Mouse (Mus musculus) kidney, postnatal 25 days (tissue): ENCODE results near the gene Ppm1k.
A peak's percentile ranks its signal among the peaks of the same experiment; 100 is the strongest.
"Not testable (repeated sequence)": the region's sequence is repeated elsewhere in the genome, so short reads cannot be mapped to it uniquely, and the experiment has no call there.

Experiments
- DNase-seq, 2 experiments: peaks; one replicate each; pipeline ENCODE4 v3.0.0; 2021; ENCODE audit warnings: mixed read lengths in 2 of 2

Gene Ppm1k

DNA sequence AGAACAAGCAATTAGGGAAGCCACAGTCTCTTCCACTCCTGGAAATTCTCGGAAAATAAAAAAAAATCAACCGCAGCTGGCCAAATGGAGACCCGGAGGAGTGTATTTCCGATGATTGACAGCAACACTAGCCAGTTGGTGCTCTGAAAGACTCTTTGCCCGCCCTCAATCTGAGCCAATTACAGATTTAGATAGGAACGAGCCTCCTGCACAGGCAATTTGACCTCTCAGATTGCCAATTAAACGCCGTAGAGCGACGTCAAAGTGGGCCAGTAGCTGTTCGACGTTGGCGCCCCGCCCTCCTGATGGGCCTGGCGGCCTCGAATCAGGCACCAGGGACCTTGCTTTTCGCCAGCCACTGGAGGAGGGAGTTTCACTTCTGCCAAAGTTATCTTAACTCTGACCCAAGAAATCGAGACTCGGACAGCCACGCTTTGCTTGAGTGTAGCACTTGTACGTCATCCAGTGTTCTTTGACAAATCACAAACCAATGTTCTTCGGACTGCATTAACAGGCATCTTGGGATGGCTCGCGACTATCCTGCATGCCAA lies at the start of gene Ppm1k:
Ppm1k (minus strand) TSS at position 83 of the 551 bp plus-strand sequence.
- DNase-seq: peak; percentile 99 to 100

- DNase-seq: peak in 1 of 2 experiments; percentile 21
These were observed 47.1 kb upstream of the Ppm1k start for GRCm38 (mm10) chr6:57582356-57582755.

- no peak for DNase-seq
These were observed 46.3 kb upstream of the Ppm1k start for GRCm38 (mm10) chr6:57581595-57581994.

DNA sequence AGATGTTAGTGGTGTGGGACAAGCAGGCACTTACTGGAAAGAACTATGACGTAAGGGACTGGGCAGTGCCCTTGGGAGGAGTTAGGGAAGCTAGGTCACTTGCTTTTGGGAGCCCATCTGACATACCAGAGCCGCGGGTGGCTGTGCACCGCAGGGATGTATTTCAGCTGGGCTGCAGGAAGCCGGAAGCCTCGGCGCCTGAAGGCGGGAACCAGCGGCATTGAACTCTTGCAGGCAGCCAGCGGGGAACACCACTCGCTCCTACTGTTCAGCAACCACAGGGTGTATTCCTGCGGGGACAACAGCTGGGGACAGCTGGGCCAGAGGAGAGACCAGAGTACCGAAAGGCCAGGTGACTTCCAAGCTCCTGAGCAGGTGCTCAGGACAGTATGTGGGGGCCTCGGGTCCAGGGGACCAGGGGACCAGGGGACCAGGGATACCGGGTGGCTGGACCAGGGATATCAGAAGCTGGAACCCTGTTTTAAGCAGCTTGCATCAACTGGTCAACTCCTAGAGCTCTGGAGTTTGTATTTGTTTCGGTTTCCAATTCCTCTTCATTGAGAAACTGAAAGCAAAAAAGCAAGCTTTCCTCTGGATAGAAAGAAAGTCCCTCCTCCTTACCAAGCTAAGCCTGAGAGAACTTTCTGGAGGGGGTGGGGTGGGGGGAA lies 45.7 kb upstream of the Ppm1k start, which contains the start of gene Herc6:
Herc6 (plus strand) TSS at position 120 of the 668 bp plus-strand sequence.
- DNase-seq: peak; percentile 80 to 90

DNA sequence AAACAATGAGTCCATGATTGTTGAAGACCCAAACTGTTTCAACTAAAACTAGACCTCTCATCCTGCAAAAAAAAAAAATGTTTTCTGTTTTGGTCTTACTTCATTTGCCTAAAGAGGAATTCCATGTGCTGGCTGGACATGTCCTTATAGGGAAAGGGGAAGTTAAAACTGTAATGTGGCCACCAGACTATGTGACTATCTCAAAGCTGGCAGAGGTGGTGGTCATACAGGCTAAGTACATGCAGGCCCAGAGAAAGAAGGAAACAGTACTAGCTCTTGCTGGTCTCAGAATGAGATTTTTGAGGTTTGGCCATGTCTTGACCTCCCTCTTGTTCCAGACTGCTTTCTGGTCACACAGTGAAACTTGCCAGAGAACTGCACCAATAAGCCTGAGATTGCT lies 36.3 kb upstream of the Ppm1k start:
- no peak for DNase-seq

DNA sequence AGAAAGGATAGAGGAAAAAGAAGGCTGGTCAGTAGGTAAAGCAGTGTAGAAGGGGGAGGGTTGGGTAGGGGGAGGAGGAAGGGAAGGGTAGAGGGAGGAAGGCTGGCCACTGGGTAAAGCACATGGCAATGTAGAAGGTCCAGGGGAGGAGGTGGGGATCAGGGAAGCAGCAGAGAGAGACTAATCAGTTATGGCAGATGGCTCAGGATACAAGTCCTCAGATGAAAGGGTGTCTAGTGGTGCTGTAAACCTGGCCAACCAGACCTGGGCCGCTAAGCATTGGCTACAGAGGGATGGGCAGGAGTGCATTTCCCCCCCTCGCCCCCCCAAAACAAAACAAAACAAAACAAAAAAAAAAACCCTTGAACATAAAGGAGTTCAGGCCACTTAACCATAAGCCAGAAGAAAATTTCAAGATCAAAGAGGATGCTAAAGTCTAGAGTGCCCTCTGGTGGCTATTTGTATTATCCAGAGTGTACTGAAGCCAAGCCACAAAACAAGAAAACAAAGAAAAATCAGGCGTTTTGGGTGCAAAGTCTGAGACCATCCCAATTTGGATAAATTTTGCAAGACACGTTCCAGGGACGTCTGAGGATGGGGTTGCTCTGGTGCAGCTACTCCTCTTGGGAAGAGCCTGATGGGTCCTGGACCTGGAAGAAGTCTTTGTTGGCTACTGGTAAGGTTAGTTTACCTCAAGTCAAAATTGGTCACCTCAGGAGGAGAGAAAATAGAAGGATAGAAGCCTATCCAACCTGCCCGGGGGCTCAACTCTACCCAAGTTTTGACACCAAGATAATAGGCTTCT lies 35.1 kb upstream of the Ppm1k start:
- peak in 1 of 2 experiments; percentile 74 for DNase-seq

DNA sequence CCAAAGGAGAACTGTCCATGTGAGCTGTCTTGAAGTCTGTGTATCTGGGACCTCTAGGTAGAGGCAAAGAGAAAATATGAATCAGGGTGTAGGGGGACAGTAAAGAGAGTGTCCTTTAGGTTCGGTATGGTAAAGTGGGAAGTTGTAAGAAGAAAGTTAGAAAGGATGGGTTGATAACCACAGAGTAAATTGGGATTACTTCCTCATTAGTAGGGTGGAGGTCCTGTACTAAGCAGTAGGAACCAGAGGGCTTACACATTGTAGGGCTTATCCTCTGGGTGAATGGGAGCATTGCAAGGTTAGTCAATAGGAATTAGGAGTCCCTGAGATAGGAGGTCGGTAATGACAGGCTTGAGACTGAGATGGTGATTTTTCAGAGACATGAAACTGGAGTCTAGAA lies 32.4 kb upstream of the Ppm1k start:
- DNase-seq: no peak

- DNase-seq: no peak
These were observed 30.2 kb upstream of the Ppm1k start for GRCm38 (mm10) chr6:57565452-57565851.

- no peak for DNase-seq
These were observed 28.2 kb upstream of the Ppm1k start for GRCm38 (mm10) chr6:57563454-57563853.

- no peak for DNase-seq
These were observed 22.6 kb upstream of the Ppm1k start for GRCm38 (mm10) chr6:57557796-57558317.

GRCm38 (mm10) chr6:57551211-57551796 lies 16.0 kb upstream of the Ppm1k start:
- DNase-seq: no peak

GRCm38 (mm10) chr6:57544866-57545265 lies 9.6 kb upstream of the Ppm1k start:
- peak; percentile 13 to 41 for DNase-seq

DNA sequence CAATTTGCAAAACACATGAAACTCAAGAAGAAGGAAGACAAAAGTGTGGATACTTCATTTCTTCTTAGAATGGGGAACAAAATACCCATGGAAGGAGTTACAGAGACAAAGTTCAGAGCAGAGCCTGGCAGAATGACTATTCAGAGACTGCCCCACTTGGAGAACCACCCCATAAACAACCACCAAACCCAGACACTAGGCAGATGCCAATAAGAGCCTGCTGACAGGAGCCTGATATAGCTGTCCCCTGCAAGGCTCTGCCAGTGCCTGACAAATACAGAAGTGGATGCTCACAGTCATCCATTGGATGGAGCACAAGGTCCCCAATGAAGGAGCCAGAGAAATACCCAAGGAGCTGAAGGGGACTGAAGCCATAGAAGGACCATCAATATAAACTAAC lies 8.3 kb upstream of the Ppm1k start:
- not testable (repeated sequence) for DNase-seq

GRCm38 (mm10) chr6:57541737-57542335 lies 6.6 kb upstream of the Ppm1k start:
- no peak for DNase-seq

GRCm38 (mm10) chr6:57540950-57541498 lies 5.8 kb upstream of the Ppm1k start:
- no peak for DNase-seq

DNA sequence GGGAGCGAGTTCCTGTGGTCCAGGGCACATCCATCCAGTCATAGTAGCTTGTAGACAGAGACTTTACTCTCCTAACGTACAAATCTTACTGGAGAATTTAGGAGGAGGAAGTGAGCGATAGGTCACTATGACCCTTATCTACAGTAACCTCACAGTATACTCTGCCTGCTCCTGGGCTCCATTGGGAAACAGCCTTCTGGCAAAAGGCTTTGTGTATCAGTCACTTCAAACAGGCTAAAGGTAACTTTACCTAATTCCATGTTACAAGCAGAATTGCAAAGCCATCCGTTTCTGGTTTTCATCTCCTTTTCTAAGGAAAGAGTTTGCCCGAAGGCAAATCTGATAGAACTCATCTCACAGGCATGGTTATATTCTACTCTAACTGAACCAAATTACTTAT lies 2.6 kb upstream of the Ppm1k start:
- no peak for DNase-seq

GRCm38 (mm10) chr6:57535971-57536669 lies 852 bp upstream of the Ppm1k start:
- peak; percentile 12 to 39 for DNase-seq

DNA sequence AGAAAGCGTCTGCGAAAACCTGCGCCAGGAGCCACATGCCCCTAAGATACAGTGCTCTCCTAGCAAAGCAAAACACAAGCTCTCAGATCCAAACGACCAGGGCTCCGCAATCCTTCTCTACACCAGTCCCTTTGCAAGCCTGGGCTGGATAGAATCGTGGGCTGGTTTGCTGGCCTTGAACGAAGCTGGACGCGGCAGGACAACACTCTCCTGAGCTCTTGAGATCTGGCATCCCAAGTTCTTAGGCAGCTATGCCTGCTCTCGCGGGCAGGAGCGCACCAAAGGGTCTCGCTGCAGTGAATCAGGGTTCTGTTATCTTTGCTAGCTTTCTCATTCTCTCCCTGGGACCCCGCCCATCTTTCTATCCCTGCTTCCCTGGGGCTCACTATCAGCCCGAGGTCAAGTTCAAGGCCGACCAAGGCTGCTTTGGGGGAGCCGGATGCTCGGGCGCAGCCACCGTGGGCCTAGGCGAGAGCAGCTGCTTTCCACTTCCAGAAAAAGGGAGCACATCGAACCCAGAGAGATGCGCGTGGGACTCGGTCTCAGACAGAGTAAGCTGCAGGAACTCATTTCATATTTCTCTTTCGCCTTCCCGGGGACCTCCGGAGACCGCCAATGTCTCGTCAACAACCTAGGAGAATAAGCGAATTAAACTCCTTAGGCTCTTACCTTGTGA lies 519 bp downstream of the Ppm1k start:
- DNase-seq: peak; percentile 35 to 51

DNA sequence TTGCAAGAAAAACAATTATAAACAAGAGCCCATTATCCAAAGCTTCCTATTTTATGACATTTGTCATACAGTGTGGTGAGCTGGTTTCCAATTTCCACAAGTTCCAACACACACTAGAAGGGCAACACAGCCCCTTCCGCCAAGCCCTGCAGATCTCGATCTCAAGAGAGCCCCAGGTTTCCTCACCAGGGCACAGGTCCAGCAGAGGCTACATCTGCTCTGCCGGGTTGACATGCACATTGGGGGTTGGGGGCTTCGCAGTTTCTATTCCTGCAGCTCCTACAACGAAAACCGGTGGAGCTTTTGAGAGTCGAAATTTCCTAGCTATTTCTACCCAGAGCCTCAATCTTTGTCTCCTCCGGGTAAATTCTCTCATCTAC lies 1.0 kb downstream of the Ppm1k start:
- peak; percentile 41 to 51 for DNase-seq

DNA sequence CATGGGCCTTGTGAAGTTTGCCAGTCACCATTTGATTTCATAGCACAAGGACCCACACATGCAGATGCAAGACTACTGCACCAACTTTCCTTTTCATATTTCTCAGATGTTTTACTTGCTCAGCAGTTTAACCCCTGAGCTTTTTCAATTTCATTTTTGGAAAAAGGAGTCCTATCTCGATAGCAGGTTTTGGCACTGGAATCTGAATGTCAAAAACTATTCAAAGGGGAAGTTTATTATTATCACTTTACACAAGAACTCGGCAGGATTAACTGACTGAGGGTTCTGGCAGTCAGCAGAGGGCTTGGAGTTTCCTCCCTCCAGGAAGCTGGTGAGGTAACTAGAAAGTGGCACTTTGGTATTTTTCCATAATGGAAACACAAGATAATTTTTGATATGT lies 1.9 kb downstream of the Ppm1k start:
- no peak for DNase-seq

DNA sequence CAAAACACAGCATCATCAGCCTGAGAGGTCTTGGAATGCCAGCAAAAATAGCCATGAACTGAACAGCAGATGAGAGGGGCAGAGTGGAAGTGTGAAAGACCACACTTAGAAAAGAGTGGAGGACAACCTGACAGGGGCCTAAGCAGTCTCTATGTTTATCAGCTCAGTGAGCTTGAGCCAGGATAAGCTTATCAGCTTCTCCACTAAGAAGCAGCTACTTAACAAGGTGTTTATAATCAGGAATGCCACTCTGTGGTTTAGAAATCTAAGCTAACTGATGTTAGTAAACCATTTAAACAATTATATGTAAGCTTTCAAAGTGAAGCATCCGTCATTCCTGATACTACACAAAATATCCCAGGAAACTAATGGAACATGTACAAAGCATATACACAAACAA lies 3.2 kb downstream of the Ppm1k start:
- DNase-seq: no peak
